9 mouse cellular contexts compared by ENCODE assay signal in the genomic region with DNA sequence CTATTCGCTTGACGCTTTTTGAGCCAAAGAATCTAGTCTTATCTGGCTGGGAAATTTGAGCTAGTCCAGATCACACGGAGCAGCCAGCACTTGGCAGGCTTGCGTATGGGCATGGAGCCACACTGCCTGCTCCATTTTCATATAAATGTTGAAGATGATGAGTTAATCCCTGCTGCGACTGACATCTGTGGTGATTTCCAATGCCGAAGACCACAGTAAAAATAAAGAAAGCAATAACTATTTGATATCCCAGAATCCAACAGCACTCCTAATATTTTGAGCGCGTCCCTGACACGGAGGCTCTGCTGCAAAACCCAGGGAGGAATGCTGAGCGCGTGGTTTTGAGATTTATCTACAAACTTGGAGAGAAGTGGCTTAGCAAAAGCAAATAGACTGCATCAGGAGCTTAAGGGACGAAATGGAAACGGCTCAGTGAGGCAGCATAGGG.
DNase-seq lines count a peak whose midpoint lies in the region; ATAC-seq and TF ChIP-seq lines count a peak whose summit lies in the region.
"Had no signal": no experiment of that assay in that cellular context is flagged by ENCODE, and none has a peak within 500 bp of the region (broad histone marks: within the 10 kb centered on the region; RNA-seq: fewer than 3 reads in every experiment).

No protein-coding gene starts in this region.

- no peak overlapping the region for H3K9ac ChIP-seq in midbrain, postnatal 0 days (replicated peaks; ENCODE audit: low read length, poor library complexity, severe bottlenecking)
- H3K9ac ChIP-seq in midbrain, embryonic 11.5 days (ENCODE audit: low read length), result no peak overlapping the region
- H3K9ac ChIP-seq in heart, postnatal 0 days (replicated peaks; ENCODE audit: low read depth, low read length), result no peak overlapping the region
- H3K9ac ChIP-seq: neural tube, embryonic 12.5 days had no signal

- H3K4me1 ChIP-seq in midbrain, postnatal 0 days (ENCODE audit: insufficient read depth, low read length), result no peaks in the 10 kb centered on the region; the same call in 1 of the 2 replicates
- H3K4me1 ChIP-seq in midbrain, embryonic 11.5 days (ENCODE audit: control insufficient read depth, insufficient read depth, low read length), result peaks cover 3% of the 10 kb centered on the region
- peaks cover 21% of the 10 kb centered on the region for H3K4me1 ChIP-seq in heart, postnatal 0 days (ENCODE audit: control insufficient read depth, insufficient read depth)

- peak; percentile 53 to 62 for DNase-seq in frontal cortex, postnatal 36 days (ENCODE audit: low spot score in 2 of 2)
- DNase-seq in frontal cortex, postnatal 10 days (ENCODE audit: low spot score in 2 of 2), result no peak
- DNase-seq in midbrain, postnatal 0 days (ENCODE audit: low spot score), result peak; percentile 77
- no peak for DNase-seq in midbrain, embryonic 11.5 days (ENCODE audit: low spot score, missing footprints)
- DNase-seq in heart, postnatal 0 days (ENCODE audit: low spot score), result peak; percentile 80
- peak; percentile 43 for DNase-seq in right cerebral cortex, postnatal 14 days
- no peak for DNase-seq in T-cell, adult 2 months (ENCODE audit: low spot score)
- no peak for DNase-seq in urinary bladder, adult 2 months (ENCODE audit: low spot score)

- H3K27me3 ChIP-seq in midbrain, postnatal 0 days (ENCODE audit: insufficient read depth, low read length), result no peaks in the 10 kb centered on the region
- no peaks in the 10 kb centered on the region for H3K27me3 ChIP-seq in midbrain, embryonic 11.5 days (ENCODE audit: control insufficient read depth, insufficient read depth, low read length)
- no peaks in the 10 kb centered on the region for H3K27me3 ChIP-seq in heart, postnatal 0 days (ENCODE audit: control insufficient read depth, insufficient read depth, low read length)
- H3K27me3 ChIP-seq: neural tube, embryonic 12.5 days had no signal

- H3K36me3 ChIP-seq in midbrain, postnatal 0 days (ENCODE audit: insufficient read depth, low read length), result no peaks in the 10 kb centered on the region
- H3K36me3 ChIP-seq in midbrain, embryonic 11.5 days (ENCODE audit: control insufficient read depth, insufficient read depth, low read length), result no peaks in the 10 kb centered on the region
- H3K36me3 ChIP-seq in heart, postnatal 0 days (replicated peaks; ENCODE audit: control insufficient read depth, insufficient read depth, low read length), result no peaks in the 10 kb centered on the region
- H3K36me3 ChIP-seq: neural tube, embryonic 12.5 days had no signal

- TF ChIP-seq EP300 in heart, postnatal 0 days (IDR thresholded peaks at IDR 0.05; ENCODE audit: low read depth), result peak; percentile 79; the same call in 1 of the 2 replicates

- 72% methylated on average over 13 of the region's 13 CpGs for WGBS in midbrain, postnatal 0 days
- WGBS in midbrain, embryonic 11.5 days, result 90% methylated on average over 13 of the region's 13 CpGs
- 19% methylated on average over 13 of the region's 13 CpGs for WGBS in heart, postnatal 0 days

- no peaks in the 10 kb centered on the region for H3K9me3 ChIP-seq in midbrain, postnatal 0 days (ENCODE audit: low read length)
- H3K9me3 ChIP-seq in midbrain, embryonic 11.5 days (ENCODE audit: control insufficient read depth, low read length), result no peaks in the 10 kb centered on the region
- no peaks in the 10 kb centered on the region for H3K9me3 ChIP-seq in heart, postnatal 0 days (replicated peaks; ENCODE audit: control insufficient read depth, low read length)
- H3K9me3 ChIP-seq: neural tube, embryonic 12.5 days had no signal

- H3K4me3 ChIP-seq in midbrain, postnatal 0 days (ENCODE audit: low read depth, low read length), result no peak overlapping the region
- H3K4me3 ChIP-seq in midbrain, embryonic 11.5 days (ENCODE audit: low read depth, low read length), result no peak overlapping the region
- 0 out of 2 replicates have a peak overlapping the region, but pooled peaks have one; percentile 14 for H3K4me3 ChIP-seq in heart, postnatal 0 days (ENCODE audit: low read depth, low read length)
- H3K4me3 ChIP-seq: neural tube, embryonic 12.5 days had no signal

- no peak overlapping the region for H3K27ac ChIP-seq in midbrain, postnatal 0 days (ENCODE audit: low read depth, low read length)
- H3K27ac ChIP-seq in midbrain, embryonic 11.5 days (ENCODE audit: low read depth, low read length), result no peak overlapping the region
- H3K27ac ChIP-seq in heart, postnatal 0 days (ENCODE audit: low read depth), result peak overlapping the region; percentile 90
- H3K27ac ChIP-seq: neural tube, embryonic 12.5 days had no signal

- no peak overlapping the region for H3K4me2 ChIP-seq in midbrain, postnatal 0 days (ENCODE audit: low read depth, low read length, poor library complexity, severe bottlenecking)
- H3K4me2 ChIP-seq in midbrain, embryonic 11.5 days, result no peak overlapping the region
- peak overlapping the region; percentile 54 for H3K4me2 ChIP-seq in heart, postnatal 0 days (ENCODE audit: low read depth, low read length)
- H3K4me2 ChIP-seq: neural tube, embryonic 12.5 days had no signal

- ATAC-seq in midbrain, postnatal 0 days (ENCODE audit: low FRiP score), result no peak
- no peak for ATAC-seq in midbrain, embryonic 11.5 days (ENCODE audit: low FRiP score)
- peak; percentile 85 for ATAC-seq in heart, postnatal 0 days (ENCODE audit: insufficient read depth, low read depth)

- no peak for TF ChIP-seq CTCF in midbrain, postnatal 0 days (IDR thresholded peaks at IDR 0.05)
- no peak for TF ChIP-seq CTCF in heart, postnatal 0 days (IDR thresholded peaks at IDR 0.05; ENCODE audit: low read depth)

Comparison
In these comparisons a context has a peak if more than half of its experiments do, and no peak if none do; other contexts are left out.
1. DNase-seq: peak in frontal cortex, postnatal 36 days (2 of 2), midbrain, postnatal 0 days (single experiment), heart, postnatal 0 days (single experiment) and right cerebral cortex, postnatal 14 days (single experiment); none in frontal cortex, postnatal 10 days (0 of 2), midbrain, embryonic 11.5 days (single experiment), T-cell, adult 2 months (single experiment) and urinary bladder, adult 2 months (single experiment).